Mouse (Mus musculus): ENCODE measurements at regions not wholly inside any gene's neighbourhood (a gene's known extent, or its start where the extent isn't known, plus 50 kb on each side); places are given as distances from the start of the nearest gene placed in this dataset.

- no peak overlapping the region for H3K4me3 ChIP-seq (ENCODE audit: low read depth, low read length)
- H3K27me3 ChIP-seq (replicated peaks; ENCODE audit: control insufficient read depth, insufficient read depth, low read length), result no peaks in the 10 kb centered on the region
- peak overlapping the region; percentile 60 for H3K27ac ChIP-seq (ENCODE audit: low read depth)
- H3K9ac ChIP-seq (ENCODE audit: low read length), result no peak overlapping the region
- 20% methylated on average over 10 of the region's 10 CpGs for WGBS
- ATAC-seq (replicated peaks; ENCODE audit: low FRiP score, low TSS enrichment, low read depth), result peak; percentile 88
- no peaks in the 10 kb centered on the region for H3K9me3 ChIP-seq (ENCODE audit: control insufficient read depth, low read length)
- DNase-seq (ENCODE audit: low spot score), result peak; percentile 73
- no peaks in the 10 kb centered on the region for H3K36me3 ChIP-seq (ENCODE audit: control insufficient read depth, insufficient read depth, low read length)
- H3K4me2 ChIP-seq (ENCODE audit: low read length), result no peak overlapping the region
- H3K4me1 ChIP-seq (replicated peaks; ENCODE audit: control insufficient read depth, insufficient read depth, low read length), result 0 out of 2 replicates have a peak, but pooled peaks cover 13% of the 10 kb centered on the region
These were observed 437.0 kb upstream of the Id2 start for GRCm38 (mm10) chr12:25533709-25534619.

- no peaks in the 10 kb centered on the region for H3K27me3 ChIP-seq (replicated peaks; ENCODE audit: control insufficient read depth, insufficient read depth, low read length)
- WGBS, result 88% methylated on average over 3 of the region's 3 CpGs
These were observed 433.5 kb upstream of the Id2 start for GRCm38 (mm10) chr12:25530483-25530882.

GRCm38 (mm10) chr12:25529537-25529936, 432.6 kb upstream of the Id2 start:
- H3K27me3 ChIP-seq (replicated peaks; ENCODE audit: control insufficient read depth, insufficient read depth, low read length), result no peaks in the 10 kb centered on the region
- no peak overlapping the region for H3K4me2 ChIP-seq (ENCODE audit: low read length)
- DNase-seq (ENCODE audit: low spot score) (no peak), ATAC-seq (replicated peaks; ENCODE audit: low FRiP score, low TSS enrichment, low read depth) (no peak)
- 76% methylated on average over 3 of the region's 3 CpGs for WGBS
- no peak overlapping the region for H3K9ac ChIP-seq (ENCODE audit: low read length)
- no peaks in the 10 kb centered on the region for H3K36me3 ChIP-seq (ENCODE audit: control insufficient read depth, insufficient read depth, low read length)
- H3K27ac ChIP-seq (ENCODE audit: low read depth), result no peak overlapping the region
- H3K9me3 ChIP-seq (ENCODE audit: control insufficient read depth, low read length), result no peaks in the 10 kb centered on the region
- H3K4me3 ChIP-seq (ENCODE audit: low read depth, low read length), result no peak overlapping the region
- 0 out of 2 replicates have a peak, but pooled peaks cover 10% of the 10 kb centered on the region for H3K4me1 ChIP-seq (replicated peaks; ENCODE audit: control insufficient read depth, insufficient read depth, low read length)

More at GRCm38 (mm10) chr12:25530483-25530882, 433.5 kb upstream of the Id2 start:
- H3K36me3 ChIP-seq (ENCODE audit: control insufficient read depth, insufficient read depth, low read length), result no peaks in the 10 kb centered on the region
- no peak overlapping the region for H3K9ac ChIP-seq (ENCODE audit: low read length)
- no peak for DNase-seq (ENCODE audit: low spot score)
- no peaks in the 10 kb centered on the region for H3K9me3 ChIP-seq (ENCODE audit: control insufficient read depth, low read length)
- H3K27ac ChIP-seq (ENCODE audit: low read depth), result no peak overlapping the region
- no peak for ATAC-seq (replicated peaks; ENCODE audit: low FRiP score, low TSS enrichment, low read depth)
- H3K4me2 ChIP-seq (ENCODE audit: low read length), result no peak overlapping the region
- no peak overlapping the region for H3K4me3 ChIP-seq (ENCODE audit: low read depth, low read length)
- 0 out of 2 replicates have a peak, but pooled peaks cover 13% of the 10 kb centered on the region for H3K4me1 ChIP-seq (replicated peaks; ENCODE audit: control insufficient read depth, insufficient read depth, low read length)

- H3K4me3 ChIP-seq (ENCODE audit: low read depth, low read length), result no peak overlapping the region
- H3K4me2 ChIP-seq (ENCODE audit: low read length), result no peak overlapping the region
- 77% methylated on average over 11 of the region's 11 CpGs for WGBS
- DNase-seq (ENCODE audit: low spot score) (no peak), ATAC-seq (replicated peaks; ENCODE audit: low FRiP score, low TSS enrichment, low read depth) (no peak)
- H3K27me3 ChIP-seq (replicated peaks; ENCODE audit: control insufficient read depth, insufficient read depth, low read length), result no peaks in the 10 kb centered on the region
- no peaks in the 10 kb centered on the region for H3K9me3 ChIP-seq (ENCODE audit: control insufficient read depth, low read length)
- H3K4me1 ChIP-seq (replicated peaks; ENCODE audit: control insufficient read depth, insufficient read depth, low read length), result no peaks in the 10 kb centered on the region
- H3K27ac ChIP-seq (ENCODE audit: low read depth), result no peak overlapping the region
- H3K36me3 ChIP-seq (ENCODE audit: control insufficient read depth, insufficient read depth, low read length), result no peaks in the 10 kb centered on the region
- H3K9ac ChIP-seq (ENCODE audit: low read length), result no peak overlapping the region
These were observed 429.7 kb upstream of the Id2 start for GRCm38 (mm10) chr12:25526639-25527038.

GRCm38 (mm10) chr12:25516738-25517137, 419.8 kb upstream of the Id2 start:
- no peak overlapping the region for H3K4me2 ChIP-seq (ENCODE audit: low read length)
- H3K27me3 ChIP-seq (replicated peaks; ENCODE audit: control insufficient read depth, insufficient read depth, low read length), result no peaks in the 10 kb centered on the region
- no peak overlapping the region for H3K9ac ChIP-seq (ENCODE audit: low read length)
- H3K4me1 ChIP-seq (replicated peaks; ENCODE audit: control insufficient read depth, insufficient read depth, low read length), result no peaks in the 10 kb centered on the region
- 86% methylated on average over 2 of the region's 2 CpGs for WGBS
- no peak overlapping the region for H3K27ac ChIP-seq (ENCODE audit: low read depth)
- ATAC-seq (replicated peaks; ENCODE audit: low FRiP score, low TSS enrichment, low read depth) (no peak), DNase-seq (ENCODE audit: low spot score) (no peak)
- no peak overlapping the region for H3K4me3 ChIP-seq (ENCODE audit: low read depth, low read length)
- H3K36me3 ChIP-seq (ENCODE audit: control insufficient read depth, insufficient read depth, low read length), result no peaks in the 10 kb centered on the region
- no peaks in the 10 kb centered on the region for H3K9me3 ChIP-seq (ENCODE audit: control insufficient read depth, low read length)

- Histone ChIP-seq H3K4me3 (ENCODE audit: low read depth, low read length) (no peak overlapping the region), H3K4me1 (replicated peaks; ENCODE audit: control insufficient read depth, insufficient read depth, low read length) (no peaks in the 10 kb centered on the region), H3K9me3 (ENCODE audit: control insufficient read depth, low read length) (no peaks in the 10 kb centered on the region), H3K4me2 (ENCODE audit: low read length) (no peak overlapping the region), H3K9ac (ENCODE audit: low read length) (no peak overlapping the region), H3K36me3 (ENCODE audit: control insufficient read depth, insufficient read depth, low read length) (no peaks in the 10 kb centered on the region), H3K27ac (ENCODE audit: low read depth) (no peak overlapping the region), H3K27me3 (replicated peaks; ENCODE audit: control insufficient read depth, insufficient read depth, low read length) (no peaks in the 10 kb centered on the region)
- ATAC-seq (replicated peaks; ENCODE audit: low FRiP score, low TSS enrichment, low read depth) (no peak), DNase-seq (ENCODE audit: low spot score) (no peak)
These were observed 416.7 kb upstream of the Id2 start for GRCm38 (mm10) chr12:25513679-25514078.

- no peak overlapping the region for H3K27ac ChIP-seq (ENCODE audit: low read depth)
- ATAC-seq (replicated peaks; ENCODE audit: low FRiP score, low TSS enrichment, low read depth) (no peak), DNase-seq (ENCODE audit: low spot score) (no peak)
- H3K9ac ChIP-seq (ENCODE audit: low read length), result no peak overlapping the region
- no peaks in the 10 kb centered on the region for H3K27me3 ChIP-seq (replicated peaks; ENCODE audit: control insufficient read depth, insufficient read depth, low read length)
- no peak overlapping the region for H3K4me3 ChIP-seq (ENCODE audit: low read depth, low read length)
- 92% methylated on average over 4 of the region's 4 CpGs for WGBS
- peaks cover 9% of the 10 kb centered on the region; the same call in 1 of the 2 replicates for H3K9me3 ChIP-seq (ENCODE audit: control insufficient read depth, low read length)
- H3K4me2 ChIP-seq (ENCODE audit: low read length), result no peak overlapping the region
- no peaks in the 10 kb centered on the region for H3K36me3 ChIP-seq (ENCODE audit: control insufficient read depth, insufficient read depth, low read length)
- H3K4me1 ChIP-seq (replicated peaks; ENCODE audit: control insufficient read depth, insufficient read depth, low read length), result no peaks in the 10 kb centered on the region
These were observed 412.7 kb upstream of the Id2 start for GRCm38 (mm10) chr12:25509666-25510065.

- Histone ChIP-seq H3K4me3 (ENCODE audit: low read depth, low read length) (no peak overlapping the region), H3K4me2 (ENCODE audit: low read length) (no peak overlapping the region), H3K9me3 (ENCODE audit: control insufficient read depth, low read length) (no peaks in the 10 kb centered on the region), H3K27me3 (replicated peaks; ENCODE audit: control insufficient read depth, insufficient read depth, low read length) (no peaks in the 10 kb centered on the region), H3K36me3 (ENCODE audit: control insufficient read depth, insufficient read depth, low read length) (no peaks in the 10 kb centered on the region), H3K27ac (ENCODE audit: low read depth) (no peak overlapping the region), H3K9ac (ENCODE audit: low read length) (no peak overlapping the region), H3K4me1 (replicated peaks; ENCODE audit: control insufficient read depth, insufficient read depth, low read length) (no peaks in the 10 kb centered on the region)
- WGBS, result 74% methylated on average over 5 of the region's 5 CpGs
- no peak for DNase-seq (ENCODE audit: low spot score)
- no peak for ATAC-seq (replicated peaks; ENCODE audit: low FRiP score, low TSS enrichment, low read depth)
These were observed 396.3 kb upstream of the Id2 start for GRCm38 (mm10) chr12:25493233-25493632.
